Mouse (Mus musculus): ENCODE results near the gene Pam. TPM values are rescaled to one million over a fixed set of nuclear protein-coding genes. Genes with fewer than 3 reads are reported as not detected.

Gene Pam
- polyA plus RNA-seq, 1 experiment from 2014 or later = 23.8 TPM

- H3K36me3 ChIP-seq (ENCODE audit: control insufficient read depth, insufficient read depth, low read length) = no peaks in the 10 kb centered on the region
- no peaks in the 10 kb centered on the region for H3K9me3 ChIP-seq (ENCODE audit: control insufficient read depth, low read length)
- H3K9ac ChIP-seq (ENCODE audit: low read depth, low read length) = no peak overlapping the region
- H3K4me2 ChIP-seq (replicated peaks; ENCODE audit: low read depth, low read length) = no peak overlapping the region
- H3K4me3 ChIP-seq (ENCODE audit: low read depth, low read length) = no peak overlapping the region
- ATAC-seq (ENCODE audit: low FRiP score) (no peak), DNase-seq (ENCODE audit: low spot score) (no peak)
- WGBS = 92% methylated on average over 4 of the region's 4 CpGs
- H3K4me1 ChIP-seq (replicated peaks; ENCODE audit: control insufficient read depth, insufficient read depth, low read length) = no peaks in the 10 kb centered on the region
- H3K27ac ChIP-seq (ENCODE audit: low read depth, low read length) = no peak overlapping the region
- H3K27me3 ChIP-seq (ENCODE audit: control insufficient read depth, insufficient read depth, low read length) = no peaks in the 10 kb centered on the region
Measured at GRCm38 (mm10) chr1:97745712-97746111, 349.7 kb downstream of the Pam start.
